ENCODE assay signal across 16 mouse cellular contexts in genomic region chr2:113373489-113373888, GRCm38 (mm10).
"Had no signal": no experiment of that assay in that cellular context is flagged by ENCODE, and none has a peak within 500 bp of the region (broad histone marks: within the 10 kb centered on the region; RNA-seq: fewer than 3 reads in every experiment).

No protein-coding gene starts in this region.

- H3K36me3 ChIP-seq: neural tube, embryonic 13.5 days; neural tube, embryonic 15.5 days; stomach, embryonic 15.5 days had no signal

- H3K4me1 ChIP-seq: neural tube, embryonic 13.5 days; neural tube, embryonic 15.5 days; stomach, embryonic 15.5 days had no signal

- H3K4me3 ChIP-seq: neural tube, embryonic 13.5 days; neural tube, embryonic 15.5 days; stomach, embryonic 15.5 days had no signal

- H3K9ac ChIP-seq: neural tube, embryonic 13.5 days; neural tube, embryonic 15.5 days; stomach, embryonic 15.5 days had no signal

- H3K4me2 ChIP-seq: neural tube, embryonic 13.5 days; neural tube, embryonic 15.5 days; stomach, embryonic 15.5 days had no signal

- H3K27me3 ChIP-seq: neural tube, embryonic 13.5 days; neural tube, embryonic 15.5 days; stomach, embryonic 15.5 days had no signal

- H3K27ac ChIP-seq: neural tube, embryonic 13.5 days; neural tube, embryonic 15.5 days; stomach, embryonic 15.5 days; stomach, postnatal 0 days had no signal

- DNase-seq: retina, postnatal 1 day; right cerebral cortex, adult 18-20 months; right cerebral cortex, postnatal 14 days; right cerebral cortex, postnatal 25 days; right cerebral cortex, postnatal 4 days; spleen, adult 18-20 months; thymus, adult 18-20 months; thymus, adult 2 months; thymus, postnatal 14 days; thymus, postnatal 25 days; thymus, postnatal 36 days; thymus, postnatal 4 days had no signal

- H3K9me3 ChIP-seq: neural tube, embryonic 13.5 days; neural tube, embryonic 15.5 days; stomach, embryonic 15.5 days had no signal
